21 mouse cellular contexts compared by ENCODE assay signal in the genomic region with DNA sequence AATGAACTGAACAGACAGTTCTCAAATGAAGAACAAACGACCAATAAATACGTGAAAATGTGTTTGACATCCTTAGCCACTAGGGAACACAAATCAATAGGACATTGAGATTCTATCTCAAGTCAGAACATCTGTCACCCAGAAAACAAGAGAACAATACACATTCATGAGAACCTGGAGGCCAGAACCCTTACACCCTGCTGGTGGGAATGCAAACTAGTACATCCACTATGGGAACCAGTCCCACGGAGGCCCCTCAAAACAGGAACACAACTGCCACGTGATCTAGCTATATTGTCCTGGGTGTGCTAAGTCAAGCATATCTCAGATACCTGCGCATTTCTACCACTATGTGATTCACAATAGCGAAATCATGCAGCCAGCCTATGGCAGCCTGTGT.
"Had no signal": no experiment of that assay in that cellular context is flagged by ENCODE, and none has a peak within 500 bp of the region (broad histone marks: within the 10 kb centered on the region; RNA-seq: fewer than 3 reads in every experiment).

No protein-coding gene starts in this region.

- H3K27ac ChIP-seq: kidney, embryonic 15.5 days; limb, embryonic 12.5 days; limb, embryonic 15.5 days; liver, embryonic 14.5 days; macrophage; midbrain, embryonic 10.5 days; midbrain, embryonic 13.5 days; neural tube, embryonic 13.5 days had no signal

- H3K36me3 ChIP-seq: kidney, embryonic 15.5 days; limb, embryonic 12.5 days; limb, embryonic 15.5 days; midbrain, embryonic 10.5 days; midbrain, embryonic 13.5 days; neural tube, embryonic 13.5 days had no signal

- H3K27me3 ChIP-seq: kidney, embryonic 15.5 days; limb, embryonic 12.5 days; limb, embryonic 15.5 days; midbrain, embryonic 13.5 days; neural tube, embryonic 13.5 days had no signal

- H3K9ac ChIP-seq: kidney, embryonic 15.5 days; limb, embryonic 12.5 days; limb, embryonic 15.5 days; liver, embryonic 14.5 days; liver, postnatal 0 days; lung, embryonic 14.5 days; midbrain, embryonic 13.5 days; neural tube, embryonic 13.5 days had no signal

- H3K4me2 ChIP-seq: kidney, embryonic 15.5 days; limb, embryonic 12.5 days; limb, embryonic 15.5 days; liver, embryonic 11.5 days; lung, embryonic 14.5 days; midbrain, embryonic 13.5 days; neural tube, embryonic 13.5 days had no signal

- DNase-seq: kidney, adult 11 months; kidney, adult 8-10 months; kidney, postnatal 10 days; kidney, postnatal 36 days; left cerebral cortex, postnatal 4 days; liver, postnatal 0 days; lung, embryonic 14.5 days; retina, postnatal 1 day; thymus, postnatal 25 days had no signal

- H3K4me1 ChIP-seq: kidney, embryonic 15.5 days; limb, embryonic 12.5 days; limb, embryonic 15.5 days; midbrain, embryonic 10.5 days; midbrain, embryonic 13.5 days; neural tube, embryonic 13.5 days had no signal

- H3K9me3 ChIP-seq: kidney, embryonic 15.5 days; limb, embryonic 12.5 days; limb, embryonic 15.5 days; midbrain, embryonic 10.5 days; midbrain, embryonic 13.5 days; neural tube, embryonic 13.5 days had no signal

- H3K4me3 ChIP-seq: kidney, embryonic 15.5 days; limb, embryonic 12.5 days; limb, embryonic 15.5 days; midbrain, embryonic 10.5 days; midbrain, embryonic 13.5 days; myocyte; neural tube, embryonic 13.5 days had no signal

- ATAC-seq: liver, postnatal 0 days; lung, postnatal 0 days; midbrain, embryonic 13.5 days; midbrain, embryonic 16.5 days had no signal
